Mouse (Mus musculus) ES-Bruce4 (cell line): ENCODE measurements around the gene Rarres1.

Experiments
- CTCF ChIP-seq: IDR thresholded peaks from one replicate; pipeline ENCODE4 v1.8.1; 2011; ENCODE audit warnings: low read depth, low read length
- EP300 ChIP-seq: IDR thresholded peaks from 2 replicates; pipeline ENCODE4 v1.6.1; 2011; ENCODE audit warnings: low read depth, low read length; ENCODE audit not compliant: insufficient read depth
- POLR2A ChIP-seq: IDR thresholded peaks from one replicate; pipeline ENCODE4 v1.8.1; 2011; ENCODE audit warnings: low read length; ENCODE audit not compliant: insufficient read depth

GRCm38 (mm10) chr3:67512807-67513206 is 2.5 kb downstream of the Rarres1 start:
- TF ChIP-seq CTCF (peak; percentile 10), POLR2A (no peak), EP300 (no peak)
